Mouse (Mus musculus): ENCODE results near the gene B3galt4. TPM values are rescaled to one million over a fixed set of nuclear protein-coding genes. Genes with fewer than 3 reads are reported as not detected.
A peak's percentile ranks its signal among the peaks of the same experiment; 100 is the strongest.
"Not testable (repeated sequence)": the region's sequence is repeated elsewhere in the genome, so short reads cannot be mapped to it uniquely, and the experiment has no call there.

The B3galt4 gene
- total and polyA plus RNA-seq, 2 experiments from 2014 or later, result 10.7 to 12.3 TPM

DNA sequence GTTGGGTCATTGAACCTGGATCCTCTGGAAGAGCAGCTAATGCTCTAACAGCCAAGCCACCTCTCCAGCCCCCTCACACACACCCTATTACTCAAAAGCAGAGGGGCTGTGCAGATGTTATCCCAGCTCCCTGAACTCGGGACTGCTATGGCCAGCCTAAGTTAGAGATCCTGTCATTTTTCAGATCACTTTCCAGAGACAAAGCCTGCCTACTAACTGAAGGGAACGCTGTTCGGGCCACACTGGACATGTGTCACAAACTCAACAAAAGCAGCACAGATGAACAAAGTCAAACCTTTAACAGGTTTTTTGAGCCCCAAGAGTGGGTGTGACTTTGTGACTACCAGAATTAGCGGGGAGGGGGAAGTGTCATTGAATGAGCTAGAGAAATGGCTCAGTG lies 1.6 kb upstream of the B3galt4 start:
- H3K9me3 ChIP-seq (ENCODE audit: low read length), result no peaks in the 10 kb centered on the region
- H3K27ac ChIP-seq, result no peak overlapping the region
- H3K4me2 ChIP-seq (ENCODE audit: low read depth, low read length), result no peak overlapping the region
- H3K4me3 ChIP-seq (ENCODE audit: low read length), result no peak overlapping the region
- H3K36me3 ChIP-seq (ENCODE audit: insufficient read depth, low read length), result peaks cover 11% of the 10 kb centered on the region
- ATAC-seq (no peak), DNase-seq (ENCODE audit: low spot score) (no peak)
- no peaks in the 10 kb centered on the region for H3K27me3 ChIP-seq (ENCODE audit: insufficient read depth, low read length)
- WGBS, result 84% methylated on average over 4 of the region's 4 CpGs
- peaks cover 20% of the 10 kb centered on the region for H3K4me1 ChIP-seq (ENCODE audit: insufficient read depth, low read length)
- no peak overlapping the region for H3K9ac ChIP-seq (replicated peaks; ENCODE audit: low read length)
- no peak for TF ChIP-seq CTCF (IDR thresholded peaks at IDR 0.05; ENCODE audit: low read depth)

DNA sequence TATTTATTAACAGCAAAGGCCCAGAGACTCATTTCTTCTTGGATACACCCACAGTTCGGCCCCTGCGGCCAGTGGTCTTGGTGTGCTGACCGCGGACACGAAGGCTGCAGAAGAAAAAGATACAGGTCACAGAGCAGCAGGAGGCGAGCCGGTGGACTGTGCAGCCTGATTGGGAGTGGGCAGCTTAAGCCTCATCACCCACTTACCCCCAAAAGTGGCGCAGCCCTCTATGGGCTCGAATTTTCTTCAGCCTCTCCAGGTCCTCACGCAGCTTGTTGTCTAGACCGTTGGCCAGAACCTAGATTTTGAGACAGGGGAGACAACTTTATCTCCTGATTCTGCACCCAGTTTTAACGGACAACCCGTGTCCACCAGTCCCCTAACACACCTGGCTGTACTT lies 727 bp upstream of the B3galt4 start:
- H3K27me3 ChIP-seq (ENCODE audit: insufficient read depth, low read length); DNase-seq (ENCODE audit: low spot score); H3K4me3 ChIP-seq (ENCODE audit: low read length); H3K9me3 ChIP-seq (ENCODE audit: low read length); H3K9ac ChIP-seq (replicated peaks; ENCODE audit: low read length); H3K27ac ChIP-seq; ATAC-seq: not testable (repeated sequence)
- Histone ChIP-seq H3K36me3 (ENCODE audit: insufficient read depth, low read length) (peaks cover 11% of the 10 kb centered on the region), H3K4me1 (ENCODE audit: insufficient read depth, low read length) (peaks cover 20% of the 10 kb centered on the region), H3K4me2 (ENCODE audit: low read depth, low read length) (peak overlapping the region; percentile 89)
- WGBS, result 77% methylated on average over 13 of the region's 13 CpGs

DNA sequence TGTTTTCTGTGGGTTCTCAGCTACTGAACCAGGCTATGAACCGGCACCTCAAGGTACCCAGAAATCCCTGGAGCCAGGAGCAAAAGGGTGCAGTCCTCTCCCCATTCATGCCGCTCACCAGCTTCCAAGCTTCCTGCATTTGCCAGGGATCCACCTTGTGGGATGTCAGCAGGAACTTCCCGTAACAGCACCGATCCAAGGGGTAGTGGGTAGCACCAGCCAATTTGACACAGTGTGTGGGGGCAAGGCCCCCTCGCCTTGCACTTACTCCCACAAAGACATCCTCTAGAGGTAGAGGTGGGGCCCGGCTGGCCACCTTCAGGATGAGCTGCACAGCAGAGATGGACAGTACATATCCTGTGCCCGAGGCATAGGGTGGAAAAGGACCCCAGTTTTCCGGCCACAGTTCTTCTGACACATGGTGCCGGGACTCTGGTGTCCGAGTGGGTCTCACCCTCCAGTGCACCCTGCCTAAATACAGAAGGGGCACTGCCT lies 1.1 kb downstream of the B3galt4 start:
- H3K27ac ChIP-seq, result peak overlapping the region; percentile 91
- peaks cover 15% of the 10 kb centered on the region; the same call in 1 of the 2 replicates for H3K4me1 ChIP-seq (ENCODE audit: insufficient read depth, low read length)
- H3K4me3 ChIP-seq (ENCODE audit: low read length), result peak overlapping the region; percentile 50
- 74% methylated on average over 10 of the region's 10 CpGs for WGBS
- no peaks in the 10 kb centered on the region for H3K27me3 ChIP-seq (ENCODE audit: insufficient read depth, low read length)
- peak overlapping the region; percentile 89 for H3K4me2 ChIP-seq (ENCODE audit: low read depth, low read length)
- no peak for ATAC-seq
- no peaks in the 10 kb centered on the region for H3K9me3 ChIP-seq (ENCODE audit: low read length)
- no peak for DNase-seq (ENCODE audit: low spot score)
- peak overlapping the region; percentile 77 for H3K9ac ChIP-seq (replicated peaks; ENCODE audit: low read length)
- peaks cover 11% of the 10 kb centered on the region for H3K36me3 ChIP-seq (ENCODE audit: insufficient read depth, low read length)
- TF ChIP-seq CTCF (IDR thresholded peaks at IDR 0.05; ENCODE audit: low read depth), result no peak

DNA sequence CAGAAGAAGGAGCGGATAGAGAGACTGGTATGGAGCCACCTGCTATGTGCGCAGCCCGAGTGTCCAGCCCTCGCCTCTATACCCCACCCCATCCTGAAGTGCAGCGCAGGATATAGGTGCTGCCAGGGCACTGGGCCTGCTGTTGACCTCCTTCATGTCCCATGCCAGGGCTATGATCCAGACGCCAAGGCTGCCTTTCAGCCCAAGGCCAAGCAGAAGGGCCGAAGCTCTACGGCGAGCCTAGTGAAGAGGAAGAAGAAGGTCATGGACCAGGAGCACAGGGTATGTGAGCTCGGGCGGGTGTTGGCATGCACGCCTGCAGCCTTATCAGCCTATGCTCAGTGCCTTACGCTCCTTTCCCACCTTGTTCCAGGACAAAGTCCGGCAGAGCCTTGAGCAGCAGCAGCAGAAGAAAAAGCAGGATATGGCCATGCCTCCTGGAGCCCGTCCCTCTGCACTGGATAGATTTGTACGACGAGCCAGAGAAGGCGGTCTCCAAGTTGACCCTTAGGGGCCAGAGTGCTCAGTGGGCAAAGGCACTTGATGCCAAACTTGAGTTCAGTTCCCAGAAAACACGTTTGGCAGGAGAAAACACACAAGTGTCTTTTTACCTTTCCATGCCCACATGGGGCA lies 2.3 kb downstream of the B3galt4 start:
- DNase-seq (ENCODE audit: low spot score) (no peak), ATAC-seq (no peak)
- no peaks in the 10 kb centered on the region for H3K9me3 ChIP-seq (ENCODE audit: low read length)
- H3K4me3 ChIP-seq (ENCODE audit: low read length), result no peak overlapping the region
- peaks cover 20% of the 10 kb centered on the region for H3K36me3 ChIP-seq (ENCODE audit: insufficient read depth, low read length)
- TF ChIP-seq CTCF (IDR thresholded peaks at IDR 0.05; ENCODE audit: low read depth), result no peak
- WGBS, result 87% methylated on average over 19 of the region's 19 CpGs
- no peak overlapping the region for H3K4me2 ChIP-seq (ENCODE audit: low read depth, low read length)
- H3K27me3 ChIP-seq (ENCODE audit: insufficient read depth, low read length), result no peaks in the 10 kb centered on the region
- H3K9ac ChIP-seq (replicated peaks; ENCODE audit: low read length), result no peak overlapping the region
- peaks cover 10% of the 10 kb centered on the region; the same call in 1 of the 2 replicates for H3K4me1 ChIP-seq (ENCODE audit: insufficient read depth, low read length)
- H3K27ac ChIP-seq, result no peak overlapping the region

DNA sequence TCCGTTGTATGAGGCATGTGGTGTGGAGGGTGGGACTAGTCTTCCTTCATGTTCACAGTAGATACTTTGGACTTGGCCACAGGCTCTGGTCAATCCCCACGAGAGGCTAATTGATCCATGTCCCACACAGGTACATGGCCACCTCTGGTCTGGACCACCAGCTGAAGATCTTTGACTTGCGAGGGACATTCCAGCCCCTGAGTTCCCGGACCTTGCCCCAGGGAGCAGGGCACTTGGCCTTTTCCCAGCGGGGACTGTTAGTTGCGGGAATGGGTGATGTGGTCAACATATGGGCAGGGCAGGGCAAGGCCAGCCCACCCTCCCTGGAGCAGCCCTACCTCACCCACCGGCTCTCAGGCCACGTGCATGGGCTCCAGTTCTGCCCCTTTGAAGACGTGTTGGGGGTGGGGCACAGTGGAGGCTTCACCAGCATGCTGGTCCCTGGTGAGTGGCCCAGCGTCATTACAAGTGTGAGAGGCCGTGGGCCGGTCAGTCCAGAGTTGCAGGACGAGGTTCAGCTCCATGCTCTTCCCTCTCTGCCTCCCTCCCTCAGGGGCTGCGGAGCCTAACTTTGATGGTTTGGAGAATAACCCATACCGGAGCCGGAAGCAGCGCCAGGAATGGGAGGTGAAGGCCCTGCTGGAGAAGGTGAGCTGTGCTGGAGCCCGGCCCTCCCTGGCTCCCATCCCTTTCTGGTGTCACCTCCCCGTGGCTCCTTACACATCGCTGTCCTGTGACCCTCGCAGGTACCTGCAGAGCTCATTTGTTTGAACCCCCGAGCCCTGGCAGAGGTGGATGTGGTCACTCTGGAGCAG lies 3.0 kb downstream of the B3galt4 start:
- no peak overlapping the region for H3K27ac ChIP-seq
- WGBS, result 86% methylated on average over 22 of the region's 22 CpGs
- DNase-seq (ENCODE audit: low spot score) (no peak), ATAC-seq (no peak)
- H3K4me2 ChIP-seq (ENCODE audit: low read depth, low read length), result no peak overlapping the region
- no peak overlapping the region for H3K4me3 ChIP-seq (ENCODE audit: low read length)
- H3K9me3 ChIP-seq (ENCODE audit: low read length), result no peaks in the 10 kb centered on the region
- H3K4me1 ChIP-seq (ENCODE audit: insufficient read depth, low read length), result peaks cover 9% of the 10 kb centered on the region; the same call in 1 of the 2 replicates
- peaks cover 21% of the 10 kb centered on the region for H3K36me3 ChIP-seq (ENCODE audit: insufficient read depth, low read length)
- H3K27me3 ChIP-seq (ENCODE audit: insufficient read depth, low read length), result no peaks in the 10 kb centered on the region
- H3K9ac ChIP-seq (replicated peaks; ENCODE audit: low read length), result no peak overlapping the region
- no peak for TF ChIP-seq CTCF (IDR thresholded peaks at IDR 0.05; ENCODE audit: low read depth)

DNA sequence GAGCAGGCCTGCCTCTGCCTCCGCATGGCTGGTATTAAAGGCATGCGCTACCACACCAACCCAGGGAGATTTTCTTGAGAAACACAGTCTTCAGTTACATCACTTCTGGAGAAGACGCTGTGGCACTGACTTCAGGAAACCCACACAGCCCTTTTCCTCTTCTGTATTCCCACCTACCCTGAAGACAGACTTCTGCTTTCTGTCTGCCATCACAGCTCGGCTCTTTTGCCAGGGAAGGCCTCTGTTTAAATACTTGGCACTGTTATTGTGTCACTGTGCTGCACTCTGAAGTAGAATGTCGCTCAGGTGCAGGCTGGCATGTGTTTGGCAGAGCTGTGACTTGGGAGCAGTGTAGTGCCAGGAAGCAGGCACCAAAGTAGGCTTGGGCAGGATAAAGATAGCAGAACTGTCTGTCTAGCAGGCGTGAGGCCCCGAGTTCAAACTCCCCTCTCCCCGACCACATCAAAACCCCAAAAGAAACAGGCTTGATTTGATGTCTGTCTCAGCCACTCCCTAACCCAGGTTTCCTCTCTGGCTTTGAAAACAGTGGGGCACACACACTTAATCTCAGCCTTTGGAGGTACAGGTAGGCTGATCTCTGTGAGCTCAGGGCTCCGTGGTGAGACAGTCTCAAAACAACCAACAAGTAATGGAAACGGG lies 3.7 kb downstream of the B3galt4 start:
- Histone ChIP-seq H3K4me2 (ENCODE audit: low read depth, low read length) (no peak overlapping the region), H3K27me3 (ENCODE audit: insufficient read depth, low read length) (no peaks in the 10 kb centered on the region), H3K4me3 (ENCODE audit: low read length) (no peak overlapping the region), H3K9ac (replicated peaks; ENCODE audit: low read length) (no peak overlapping the region), H3K9me3 (ENCODE audit: low read length) (no peaks in the 10 kb centered on the region), H3K36me3 (ENCODE audit: insufficient read depth, low read length) (peaks cover 14% of the 10 kb centered on the region), H3K27ac (no peak overlapping the region), H3K4me1 (ENCODE audit: insufficient read depth, low read length) (peaks cover 9% of the 10 kb centered on the region; the same call in 1 of the 2 replicates)
- no peak for TF ChIP-seq CTCF (IDR thresholded peaks at IDR 0.05; ENCODE audit: low read depth)
- no peak for ATAC-seq
- 90% methylated on average over 10 of the region's 10 CpGs for WGBS
- no peak for DNase-seq (ENCODE audit: low spot score)
